Mouse (Mus musculus) C2C12 (cell line): ENCODE data around the gene Osm.

Experiments used
- CEBPB ChIP-seq: IDR thresholded peaks from one replicate; pipeline ENCODE4 v1.6.1; 2011; ENCODE audit warnings: low read depth, mild to moderate bottlenecking, control low read depth, moderate library complexity
- CTCF ChIP-seq: IDR thresholded peaks from one replicate; pipeline ENCODE4 v1.5.1; 2011; ENCODE audit not compliant: control insufficient read depth, insufficient read depth, insufficient read length
- FOSL1 ChIP-seq: IDR thresholded peaks from one replicate; pipeline ENCODE4 v1.8.0; 2011; ENCODE audit warnings: mild to moderate bottlenecking, low read length; ENCODE audit not compliant: poor library complexity, insufficient read depth, severe bottlenecking
- MAX ChIP-seq: IDR thresholded peaks from one replicate; pipeline ENCODE4 v1.6.1; 2011; ENCODE audit warnings: mild to moderate bottlenecking, control low read depth
- MYOD1 ChIP-seq: IDR thresholded peaks from one replicate; pipeline ENCODE4 v1.6.1; 2011; ENCODE audit warnings: low read depth; ENCODE audit not compliant: control insufficient read depth, insufficient read length
- MYOG ChIP-seq: IDR thresholded peaks from one replicate; pipeline ENCODE4 v1.6.1; 2011; ENCODE audit not compliant: control insufficient read depth, insufficient read length; ENCODE audit errors: extremely low read depth
- USF1 ChIP-seq: IDR thresholded peaks from one replicate; pipeline ENCODE4 v1.6.1; 2011; ENCODE audit warnings: low read depth, mild to moderate bottlenecking, control low read depth, moderate library complexity

- peak; percentile 46 for TF ChIP-seq CTCF
- no peak for TF ChIP-seq MAX
- no peak for TF ChIP-seq MYOD1
- no peak for TF ChIP-seq CEBPB
- TF ChIP-seq USF1, result no peak
- TF ChIP-seq MYOG, result no peak
- no peak for TF ChIP-seq FOSL1
Measured at GRCm38 (mm10) chr11:4261188-4261494, 24.9 kb downstream of the Osm start.
